Mouse (Mus musculus) monocyte, adult 2 months (primary cell): Measurements from ENCODE around the gene Grsf1.

Source experiments
- DNase-seq, 2 experiments: peaks; one replicate each; pipeline ENCODE4 v3.0.0; 2022; ENCODE audit warnings: low spot score in 2 of 2, low read depth in 1 of 2

The Grsf1 gene

GRCm38 (mm10) chr5:88689279-88689938 is 13.4 kb upstream of the Grsf1 start:
- DNase-seq, result no peak

DNA sequence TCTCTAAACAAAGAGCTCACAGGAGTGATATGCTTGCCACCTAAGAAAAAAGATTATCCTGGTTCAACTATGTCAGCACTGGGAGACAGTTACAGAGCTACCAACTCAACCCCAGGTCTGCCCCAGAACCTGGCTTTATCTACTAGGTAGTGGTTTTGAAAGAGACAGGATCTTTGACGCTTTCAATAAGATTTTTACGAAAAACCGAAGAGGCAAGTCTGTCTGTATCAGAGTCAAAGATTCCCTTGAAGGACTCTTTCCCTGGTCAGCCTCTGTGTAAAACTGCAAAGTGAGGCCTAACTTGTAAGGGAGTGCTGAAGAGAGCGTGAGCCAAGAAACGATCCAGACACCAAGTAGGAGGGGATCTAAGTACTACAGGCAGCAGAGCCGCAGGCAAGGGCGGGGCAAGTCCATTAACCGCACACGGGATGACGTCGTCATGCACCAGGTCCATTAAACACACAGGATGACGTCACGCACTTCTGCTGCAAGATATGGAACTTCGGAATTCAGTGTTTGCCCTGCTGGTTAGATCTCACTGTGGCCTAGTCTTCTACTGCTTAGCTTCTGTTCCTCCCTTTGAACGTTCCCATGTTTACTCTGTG is 12.7 kb upstream of the Grsf1 start:
- DNase-seq, result no peak

DNA sequence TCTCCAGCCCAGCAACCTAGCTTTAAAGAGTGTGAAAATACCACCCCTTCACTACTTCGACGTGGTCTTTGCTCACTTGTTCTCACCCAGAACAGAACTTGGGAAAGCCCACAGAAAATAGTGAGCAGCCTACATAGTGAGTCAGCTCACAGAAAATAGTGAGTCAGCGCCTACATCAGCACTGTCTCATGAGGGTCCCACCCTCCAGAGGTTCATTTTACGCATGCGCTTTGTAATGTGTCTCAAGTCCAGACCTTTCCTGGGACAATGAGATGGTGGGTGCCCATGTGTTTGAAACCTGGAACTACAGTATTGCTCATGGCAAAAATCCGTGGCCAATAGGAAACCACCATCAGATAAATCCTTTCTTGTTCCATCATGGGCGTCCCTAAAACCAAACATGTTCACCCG is 12.0 kb upstream of the Grsf1 start:
- no peak for DNase-seq

DNA sequence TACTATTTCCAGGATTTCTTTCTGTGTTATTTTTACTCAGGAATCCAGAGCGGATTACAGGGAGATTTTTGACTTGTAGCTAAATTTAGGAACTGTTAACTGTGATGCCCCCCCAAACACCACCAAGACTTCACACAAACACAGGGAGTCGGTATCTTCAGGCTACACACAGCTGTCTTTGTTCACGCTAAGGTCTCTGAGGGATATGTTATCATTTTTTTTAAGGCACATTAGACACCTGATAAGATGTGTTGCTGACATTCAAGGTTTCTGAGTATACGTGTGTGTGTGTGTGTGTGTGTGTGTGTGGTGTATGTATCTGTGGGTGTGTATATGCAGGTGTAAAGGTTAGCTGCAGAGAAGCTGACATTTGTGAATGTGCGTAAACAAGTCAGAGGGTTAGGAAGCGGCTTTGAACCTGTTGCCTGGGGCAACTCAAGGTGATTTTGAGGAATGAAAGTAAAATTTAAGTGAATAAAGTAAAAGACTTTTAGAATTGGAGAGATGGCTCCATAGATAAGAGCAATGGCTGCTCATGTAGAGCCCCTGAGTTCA is 9.9 kb upstream of the Grsf1 start:
- no peak for DNase-seq

- no peak for DNase-seq
These were observed 9.3 kb upstream of the Grsf1 start for GRCm38 (mm10) chr5:88685306-88685705.

DNA sequence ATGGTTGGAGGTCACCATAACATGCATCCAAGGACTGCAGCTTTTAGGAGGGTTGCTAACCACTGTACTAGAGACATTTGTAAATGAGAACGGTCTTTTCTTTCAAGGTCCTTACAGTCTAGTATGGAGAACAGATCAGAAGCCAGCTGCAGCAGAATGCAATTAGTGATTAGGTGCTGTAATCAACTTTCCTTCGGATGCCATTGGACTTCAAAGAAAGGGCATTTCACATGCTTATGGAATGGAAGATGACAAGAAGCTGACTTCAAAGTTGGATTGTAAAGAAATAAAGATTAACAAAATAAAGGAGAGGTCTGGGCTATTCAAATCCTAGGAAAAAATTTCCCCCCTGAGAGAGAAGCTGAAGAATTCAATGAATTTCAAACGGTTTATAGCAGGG is 8.3 kb upstream of the Grsf1 start:
- DNase-seq, result no peak

GRCm38 (mm10) chr5:88683706-88684105 is 7.7 kb upstream of the Grsf1 start:
- DNase-seq, result no peak

GRCm38 (mm10) chr5:88680567-88680966 is 4.6 kb upstream of the Grsf1 start:
- no peak for DNase-seq

- no peak for DNase-seq
These were observed 3.4 kb upstream of the Grsf1 start for GRCm38 (mm10) chr5:88679341-88679740.

GRCm38 (mm10) chr5:88678929-88679328 is 3.0 kb upstream of the Grsf1 start:
- no peak for DNase-seq

DNA sequence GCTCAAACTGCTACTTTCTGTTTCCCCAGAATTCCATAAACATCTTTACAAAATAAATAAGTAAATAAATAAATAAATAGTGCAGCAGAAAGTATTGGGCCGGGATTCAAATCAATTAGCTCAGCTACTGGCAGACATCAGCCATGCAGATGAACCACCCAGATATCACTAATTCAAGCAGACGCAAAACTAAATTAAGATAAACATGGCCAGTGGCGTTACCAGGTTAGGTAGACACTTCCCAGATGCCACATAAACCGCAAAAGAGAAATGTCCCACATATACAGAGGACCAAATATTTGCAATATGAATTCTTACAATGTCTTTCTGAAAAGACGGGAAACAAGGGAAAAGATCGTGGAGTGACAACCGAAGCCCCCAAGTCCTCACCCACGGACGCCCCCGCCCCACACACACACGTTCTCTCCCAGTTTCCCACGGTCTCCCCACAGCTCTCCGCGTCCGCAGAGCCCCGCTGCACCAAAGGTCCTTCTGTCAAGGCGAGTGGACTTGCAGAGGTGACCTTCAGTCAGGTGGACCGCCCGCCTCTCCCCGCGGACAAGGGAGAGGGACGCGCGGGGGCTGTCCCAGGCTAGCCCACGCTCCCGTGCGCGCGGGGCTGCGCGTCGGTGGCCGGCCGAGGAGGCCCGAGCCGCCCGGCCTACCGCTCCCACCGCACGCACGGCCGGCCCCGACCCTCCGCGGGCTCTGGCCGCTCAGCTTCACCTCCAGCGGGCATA is 1.1 kb downstream of the Grsf1 start:
- peak in 1 of 2 experiments; percentile 1 for DNase-seq

DNA sequence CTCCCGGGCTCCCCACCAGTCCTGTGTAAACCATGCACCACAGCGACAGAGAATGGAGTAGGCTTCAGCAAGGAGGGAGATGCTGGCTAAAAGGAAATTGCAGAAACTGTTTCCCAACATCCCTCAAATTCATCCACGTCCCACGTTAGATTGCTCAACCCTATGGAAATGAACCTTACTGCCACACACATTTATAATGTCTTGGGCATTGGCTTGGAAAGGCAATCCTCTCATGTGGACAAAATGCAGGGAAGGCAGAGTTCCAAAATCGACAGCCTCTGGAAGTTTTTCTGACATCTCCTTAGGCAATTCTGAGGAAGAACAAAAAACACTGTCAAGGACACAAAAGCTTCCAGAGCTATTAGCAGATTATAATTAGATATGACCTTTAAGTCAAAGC is 12.1 kb downstream of the Grsf1 start:
- no peak for DNase-seq

DNA sequence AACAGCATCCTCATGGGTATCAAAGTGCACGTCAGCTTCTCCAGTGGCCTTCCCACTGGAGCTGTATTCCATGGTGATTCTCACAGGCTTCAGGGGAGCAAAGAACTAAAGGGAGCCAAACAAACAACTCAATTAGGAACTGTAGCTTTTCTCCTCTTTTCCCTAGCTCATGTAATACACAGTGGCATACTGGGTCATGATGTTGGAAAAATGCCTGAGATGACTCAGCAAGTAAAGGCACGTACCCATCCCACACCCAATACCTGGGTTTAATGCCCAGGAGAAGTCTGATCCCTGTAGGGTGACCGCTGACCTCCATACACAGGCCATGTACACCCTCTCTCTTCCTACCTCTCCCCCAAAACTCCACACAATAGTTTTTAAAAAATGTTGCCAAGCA is 12.8 kb downstream of the Grsf1 start:
- DNase-seq, result no peak

GRCm38 (mm10) chr5:88657868-88658267 is 18.1 kb downstream of the Grsf1 start:
- DNase-seq, result no peak

DNA sequence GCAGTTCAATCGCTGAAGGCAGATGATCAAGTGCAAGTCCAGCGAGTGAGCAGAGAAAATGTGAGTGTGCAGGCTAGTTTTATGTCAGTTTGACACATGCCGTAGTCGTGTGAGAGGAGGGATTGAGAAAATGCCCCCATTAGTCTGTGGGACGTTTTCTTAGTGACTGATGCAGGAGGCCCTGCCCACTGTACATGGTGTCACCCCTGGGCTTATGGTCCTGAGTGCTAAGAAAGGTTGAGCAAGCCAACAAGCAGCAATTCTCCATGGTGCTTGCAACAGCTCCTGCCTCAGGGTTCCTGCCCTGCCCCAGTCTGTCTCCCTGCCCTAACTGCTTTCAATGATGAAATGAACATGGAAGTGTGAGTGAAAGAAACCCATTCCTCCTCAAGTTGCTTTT is 23.4 kb downstream of the Grsf1 start:
- no peak for DNase-seq

DNA sequence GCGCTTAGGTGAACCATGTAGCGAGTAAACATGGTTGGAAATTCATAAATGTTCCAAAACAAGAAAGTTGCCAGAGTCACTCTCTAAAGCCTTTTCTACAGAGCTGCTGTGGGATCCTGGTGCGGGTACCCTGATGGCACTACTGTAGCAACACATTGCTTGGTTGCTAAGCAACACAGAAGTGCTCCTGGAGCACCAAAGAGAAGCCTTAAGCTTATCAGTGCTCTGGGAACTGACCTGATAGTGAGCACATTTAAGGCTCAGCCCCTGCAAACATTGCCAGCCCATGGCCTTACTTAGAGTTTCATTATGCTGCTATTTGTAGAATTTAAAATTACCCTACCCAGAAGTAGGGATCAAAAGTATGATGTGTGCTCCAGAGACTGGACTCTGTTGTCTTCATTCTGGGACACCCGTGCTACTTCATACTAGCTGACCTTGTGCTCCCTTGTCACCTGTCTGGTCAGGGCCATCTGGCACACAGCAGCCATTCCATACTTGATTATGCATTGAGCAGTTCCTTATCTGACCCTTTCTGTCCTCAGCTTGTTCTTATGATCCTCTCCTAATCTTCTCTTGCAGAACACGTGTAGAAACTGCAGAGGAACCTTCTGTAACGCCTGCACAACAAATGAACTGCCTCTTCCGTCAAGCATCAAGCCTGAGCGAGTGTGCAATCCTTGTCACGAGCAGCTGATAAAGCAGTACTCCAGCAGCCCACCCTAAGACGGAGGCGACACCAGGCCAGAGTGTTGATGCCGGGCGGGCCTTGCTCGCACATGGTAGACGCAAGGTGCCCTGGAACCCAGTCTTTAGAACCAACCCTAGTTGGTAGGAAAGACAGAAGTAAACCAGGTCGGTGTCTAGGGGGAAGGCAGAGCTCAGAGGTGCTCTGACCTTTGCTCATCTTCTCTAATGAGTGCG is 26.5 kb downstream of the Grsf1 start:
- DNase-seq, result no peak

DNA sequence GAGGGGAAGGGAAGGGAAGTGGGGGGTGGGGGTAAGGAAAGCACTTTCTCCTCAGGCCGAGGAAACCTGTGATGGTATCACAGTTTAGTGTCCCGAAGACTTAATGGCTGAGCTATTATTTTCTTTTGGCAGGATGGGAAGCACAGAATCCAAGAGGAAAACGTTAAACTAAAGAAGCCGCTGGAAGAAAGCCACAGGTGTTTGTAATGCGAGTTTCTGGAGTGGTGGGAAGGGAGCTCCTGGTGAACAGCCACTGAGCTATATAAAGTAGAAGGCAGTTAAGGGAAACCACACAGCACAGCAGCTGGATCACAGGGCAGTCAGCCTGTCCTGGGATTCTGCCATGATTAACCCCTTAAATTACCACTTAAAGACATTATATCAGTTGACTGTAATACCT is 30.6 kb downstream of the Grsf1 start:
- no peak for DNase-seq

DNA sequence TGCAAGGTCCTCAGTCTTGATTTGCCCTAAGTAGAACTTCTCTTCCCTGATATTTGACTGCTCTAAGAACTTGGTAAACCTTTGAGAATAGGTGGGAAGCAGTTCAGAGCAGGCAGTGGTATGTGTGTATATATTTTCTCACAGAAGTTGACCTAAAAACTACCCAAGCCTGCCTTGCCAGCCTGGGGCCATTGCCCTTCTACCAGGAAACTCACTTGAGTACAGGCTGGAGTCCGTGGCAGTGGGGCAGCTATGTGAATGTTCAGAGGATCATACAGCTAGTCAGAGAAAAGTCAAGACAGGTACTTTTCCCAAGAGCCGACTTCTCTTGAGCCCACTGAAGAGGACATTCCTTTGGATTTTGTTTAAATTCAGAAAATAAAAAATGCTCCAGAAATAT is 31.1 kb downstream of the Grsf1 start:
- no peak for DNase-seq

GRCm38 (mm10) chr5:88643491-88643890 is 32.5 kb downstream of the Grsf1 start:
- no peak for DNase-seq

DNA sequence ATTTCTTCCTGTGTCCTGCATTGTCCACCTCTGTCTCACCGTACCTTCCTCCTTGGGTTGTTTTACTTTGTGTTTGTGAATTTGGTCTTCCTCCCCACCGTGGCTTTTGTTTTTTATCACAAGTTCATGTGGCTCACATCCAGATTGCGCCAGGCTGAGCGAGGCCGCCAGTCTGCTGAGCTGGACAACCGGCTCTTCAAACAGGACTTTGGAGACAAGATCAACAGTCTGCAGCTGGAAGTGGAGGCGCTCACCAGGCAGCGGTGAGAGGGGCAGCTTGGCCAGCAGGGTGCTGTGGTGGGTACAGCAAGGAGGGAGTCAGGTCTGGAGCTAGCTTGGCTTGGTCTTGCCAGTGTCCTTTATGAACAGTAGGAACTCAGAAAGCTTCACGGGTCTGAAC is 33.2 kb downstream of the Grsf1 start:
- no peak for DNase-seq

- DNase-seq, result no peak
These were observed 41.9 kb downstream of the Grsf1 start for GRCm38 (mm10) chr5:88634076-88634475.
